Mouse (Mus musculus): ENCODE measurements around the gene Tm4sf19.

DNA sequence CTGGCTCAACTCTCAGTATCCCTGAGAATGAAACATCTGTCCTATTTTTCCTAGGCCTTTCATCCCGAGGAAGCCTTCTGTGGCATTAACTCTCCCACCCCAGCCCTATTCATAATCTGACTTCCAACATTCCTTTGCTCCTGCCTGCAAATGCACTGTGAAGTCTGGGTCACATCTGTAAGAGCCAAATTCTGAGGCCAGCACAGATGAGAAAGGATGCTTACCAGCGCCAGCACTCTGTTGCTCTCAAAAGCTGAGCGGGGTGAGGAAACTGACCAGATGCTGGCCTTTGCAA, 3.8 kb upstream of the Tm4sf19 start:
- TF ChIP-seq GATA1 (IDR thresholded peaks at IDR 0.05; ENCODE audit: borderline replicate concordance, low read length): no peak
- no peak for TF ChIP-seq FLI1 (IDR thresholded peaks at IDR 0.05; ENCODE audit: low read length)

All from megakaryocyte, embryonic 14.5 days (primary cell).